Mouse (Mus musculus): ENCODE results near the gene Atp2b2.

Atp2b2 gene

GRCm38 (mm10) chr6:113889180-113889579, 153.2 kb downstream of the Atp2b2 start:
- DNase-seq (ENCODE audit: low spot score) = no peak

- DNase-seq (ENCODE audit: low spot score) = no peak
These were observed 155.5 kb downstream of the Atp2b2 start for GRCm38 (mm10) chr6:113886886-113887285.

GRCm38 (mm10) chr6:113884806-113885205, 157.6 kb downstream of the Atp2b2 start:
- no peak for DNase-seq (ENCODE audit: low spot score)

GRCm38 (mm10) chr6:113883225-113883624, 159.2 kb downstream of the Atp2b2 start:
- DNase-seq (ENCODE audit: low spot score) = no peak

- no peak for DNase-seq (ENCODE audit: low spot score)
These were observed 160.0 kb downstream of the Atp2b2 start for GRCm38 (mm10) chr6:113882396-113882795.

- DNase-seq (ENCODE audit: low spot score) = no peak
These were observed 160.7 kb downstream of the Atp2b2 start for GRCm38 (mm10) chr6:113881561-113882243.

- no peak for DNase-seq (ENCODE audit: low spot score)
These were observed 163.0 kb downstream of the Atp2b2 start for GRCm38 (mm10) chr6:113879366-113879765.

- no peak for DNase-seq (ENCODE audit: low spot score)
These were observed 163.8 kb downstream of the Atp2b2 start for GRCm38 (mm10) chr6:113878510-113879128.

GRCm38 (mm10) chr6:113876585-113876984, 165.8 kb downstream of the Atp2b2 start:
- DNase-seq (ENCODE audit: low spot score) = no peak

GRCm38 (mm10) chr6:113875201-113875600, 167.2 kb downstream of the Atp2b2 start:
- DNase-seq (ENCODE audit: low spot score) = no peak

- no peak for DNase-seq (ENCODE audit: low spot score)
These were observed 169.8 kb downstream of the Atp2b2 start for GRCm38 (mm10) chr6:113872654-113873053.

- no peak for DNase-seq (ENCODE audit: low spot score)
These were observed 171.6 kb downstream of the Atp2b2 start for GRCm38 (mm10) chr6:113870775-113871174.

- DNase-seq (ENCODE audit: low spot score) = no peak
These were observed 173.9 kb downstream of the Atp2b2 start for GRCm38 (mm10) chr6:113868552-113868951.

GRCm38 (mm10) chr6:113865699-113866098, 176.7 kb downstream of the Atp2b2 start:
- DNase-seq (ENCODE audit: low spot score) = no peak

- no peak for DNase-seq (ENCODE audit: low spot score)
These were observed 177.6 kb downstream of the Atp2b2 start for GRCm38 (mm10) chr6:113864812-113865211.

GRCm38 (mm10) chr6:113862955-113863354, 179.5 kb downstream of the Atp2b2 start:
- no peak for DNase-seq (ENCODE audit: low spot score)

GRCm38 (mm10) chr6:113861938-113862337, 180.5 kb downstream of the Atp2b2 start:
- no peak for DNase-seq (ENCODE audit: low spot score)

GRCm38 (mm10) chr6:113861375-113861770, 181.0 kb downstream of the Atp2b2 start:
- no peak for DNase-seq (ENCODE audit: low spot score)

GRCm38 (mm10) chr6:113860735-113861374, 181.6 kb downstream of the Atp2b2 start:
- DNase-seq (ENCODE audit: low spot score) = no peak

- DNase-seq (ENCODE audit: low spot score) = no peak
These were observed 182.2 kb downstream of the Atp2b2 start for GRCm38 (mm10) chr6:113860023-113860734.

- DNase-seq (ENCODE audit: low spot score) = no peak
These were observed 184.1 kb downstream of the Atp2b2 start for GRCm38 (mm10) chr6:113858317-113858716.

GRCm38 (mm10) chr6:113857310-113857873, 185.0 kb downstream of the Atp2b2 start:
- DNase-seq (ENCODE audit: low spot score) = no peak

All from lung, postnatal 25 days (tissue).